Mouse (Mus musculus) forebrain, postnatal 0 days (tissue): Measurements from ENCODE around the gene Asprv1. TPM values are rescaled to one million over a fixed set of nuclear protein-coding genes. Genes with fewer than 3 reads are reported as not detected.

Source experiments
- ATAC-seq: fragments of 200-750 bp; cut with Nextera tagmentation; 2 replicates; pipeline ENCODE4 v1.8.0; 2017; ENCODE audit warnings: mild to moderate bottlenecking, moderate library complexity
- DNase-seq: peaks from one replicate; pipeline ENCODE4 v3.0.0-alpha.2; 2015
- H3K27ac ChIP-seq: fragments of 300-500 bp; sonication (generic); 2 replicates; pipeline ENCODE4 v1.5.1; 2014; ENCODE audit warnings: low read depth, mild to moderate bottlenecking, antibody characterized with exemption, low read length, moderate library complexity, mixed read lengths
- H3K27me3 ChIP-seq: fragments of 300-500 bp; sonication (generic); 2 replicates; pipeline ENCODE4 v1.6.1; 2014; ENCODE audit warnings: mild to moderate bottlenecking, low read length, mixed read lengths; ENCODE audit not compliant: insufficient read depth
- H3K36me3 ChIP-seq: fragments of 300-500 bp; sonication (generic); 2 replicates; pipeline ENCODE4 v1.6.1; 2014; ENCODE audit warnings: mild to moderate bottlenecking, moderate library complexity; ENCODE audit not compliant: insufficient read depth
- H3K4me1 ChIP-seq: fragments of 300-500 bp; sonication (generic); 2 replicates; pipeline ENCODE4 v1.6.1; 2014; ENCODE audit warnings: antibody characterized with exemption; ENCODE audit not compliant: insufficient read depth
- H3K4me2 ChIP-seq: fragments of 300-500 bp; sonication (generic); 2 replicates; pipeline ENCODE4 v1.6.1; 2014; ENCODE audit warnings: low read depth, mild to moderate bottlenecking, moderate library complexity
- H3K4me3 ChIP-seq: fragments of 300-500 bp; sonication (generic); 2 replicates; pipeline ENCODE4 v1.5.1; 2014; ENCODE audit warnings: low read depth, low read length, mixed read lengths
- H3K9ac ChIP-seq: fragments of 300-500 bp; sonication (generic); 2 replicates; pipeline ENCODE4 v1.6.1; 2014; ENCODE audit warnings: mild to moderate bottlenecking
- H3K9me3 ChIP-seq: fragments of 300-500 bp; sonication (generic); 2 replicates; pipeline ENCODE4 v1.6.1; 2016; ENCODE audit warnings: low read length
- CTCF ChIP-seq: sonication (generic); IDR thresholded peaks from 2 replicates; pipeline ENCODE4 v1.5.1; 2016; ENCODE audit warnings: antibody characterized with exemption, control low read depth, low read depth
- WGBS: fragments of 180-500 bp; shearing (Covaris S2); extraction: QIAGEN DNeasy Blood & Tissue Kit; methylation state at CpG from one replicate; pipeline ENCODE4 v1.1.7; 2014; 5-methylcytosine and 5-hydroxymethylcytosine counted together
- polyA plus RNA-seq: library from polyadenylated mRNA; unstranded; fragments of >200 nt; fragmentation: Nextera tagmentation; extraction: Ambion mirVana; gene quantifications from 2 replicates; pipeline ENCODE4 v1.2.1, GENCODE M21; 2015
- total RNA-seq: library from RNA; depleted of rRNA; stranded (reverse); fragments of >200 nt; gene quantifications from 2 replicates; pipeline ENCODE4 v1.2.3, GENCODE M21; 2014

Gene Asprv1
- total and polyA plus RNA-seq, 2 experiments from 2014 or later, result 1.6 to 3.2 TPM

DNA sequence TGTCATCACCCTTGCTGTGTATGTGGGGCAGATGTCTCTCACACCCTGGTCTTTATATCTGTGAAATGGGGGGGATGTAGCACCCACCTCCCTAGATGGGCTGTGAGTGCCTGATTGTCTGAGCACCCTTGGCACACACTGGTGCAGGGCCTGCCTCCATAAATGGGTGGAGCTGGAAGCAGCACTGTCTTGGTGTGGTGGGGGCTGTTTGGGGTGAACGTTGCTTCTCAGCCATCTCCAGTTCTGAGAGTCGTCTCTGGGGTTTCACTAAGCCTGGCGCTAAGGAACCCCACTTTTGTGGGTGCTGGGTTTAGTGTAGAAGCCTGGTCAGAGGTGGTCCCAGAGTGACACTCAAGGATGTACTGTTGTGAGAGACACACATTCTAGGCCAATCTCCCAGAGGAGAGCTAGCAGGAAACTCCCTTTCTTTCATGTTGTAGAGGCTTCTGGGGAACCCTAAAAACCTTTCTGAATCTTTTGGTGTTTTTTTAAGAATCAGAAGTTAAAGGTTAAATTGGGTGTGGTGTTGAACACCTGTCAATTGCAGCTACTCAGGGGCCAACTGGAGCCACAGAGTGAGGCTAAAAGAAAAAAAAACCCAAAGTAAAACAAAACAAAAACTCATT lies 16.9 kb downstream of the Asprv1 start:
- H3K4me2 ChIP-seq, result no peak overlapping the region
- TF ChIP-seq CTCF, result no peak
- peaks cover 26% of the 10 kb centered on the region for H3K36me3 ChIP-seq
- 93% methylated on average over 3 of the region's 3 CpGs for WGBS
- DNase-seq (no peak), ATAC-seq (no peak)
- no peak overlapping the region for H3K9ac ChIP-seq
- H3K9me3 ChIP-seq, result no peaks in the 10 kb centered on the region
- no peaks in the 10 kb centered on the region for H3K4me1 ChIP-seq
- H3K4me3 ChIP-seq, result no peak overlapping the region
- H3K27ac ChIP-seq, result no peak overlapping the region
- no peaks in the 10 kb centered on the region for H3K27me3 ChIP-seq

DNA sequence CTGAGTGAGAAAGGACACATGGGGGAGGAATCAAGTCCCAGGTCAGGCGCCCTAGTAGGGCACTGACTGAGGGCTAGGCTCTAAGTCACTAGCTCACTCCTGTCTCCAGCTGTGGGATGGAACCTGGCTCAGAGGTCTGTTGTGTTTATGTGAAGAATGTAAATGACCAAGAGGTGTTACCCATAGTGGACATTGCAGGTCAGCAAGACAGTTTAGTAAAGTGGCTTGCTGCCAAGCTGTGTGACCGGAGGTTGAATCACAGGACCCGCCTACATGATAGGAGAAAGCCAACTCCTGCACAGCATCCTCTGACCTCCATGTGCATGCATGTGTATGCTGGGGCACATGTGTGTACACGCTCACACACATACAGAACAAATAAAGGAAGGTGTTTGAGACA lies 17.6 kb downstream of the Asprv1 start:
- no peak overlapping the region for H3K9ac ChIP-seq
- H3K4me2 ChIP-seq, result no peak overlapping the region
- no peak overlapping the region for H3K4me3 ChIP-seq
- H3K36me3 ChIP-seq, result peaks cover 32% of the 10 kb centered on the region
- TF ChIP-seq CTCF, result no peak
- no peak overlapping the region for H3K27ac ChIP-seq
- no peaks in the 10 kb centered on the region for H3K27me3 ChIP-seq
- DNase-seq (no peak), ATAC-seq (no peak)
- 80% methylated on average over 4 of the region's 4 CpGs for WGBS
- H3K9me3 ChIP-seq, result no peaks in the 10 kb centered on the region
- no peaks in the 10 kb centered on the region for H3K4me1 ChIP-seq

GRCm38 (mm10) chr6:86646143-86646542 lies 18.2 kb downstream of the Asprv1 start:
- WGBS, result 83% methylated on average over 7 of the region's 7 CpGs
- TF ChIP-seq CTCF, result no peak
- no peak for ATAC-seq

GRCm38 (mm10) chr6:86653026-86653425 lies 25.1 kb downstream of the Asprv1 start:
- H3K4me3 ChIP-seq, result no peak overlapping the region
- ATAC-seq (no peak), DNase-seq (no peak)
- H3K27me3 ChIP-seq, result no peaks in the 10 kb centered on the region
- H3K9me3 ChIP-seq, result no peaks in the 10 kb centered on the region
- H3K27ac ChIP-seq, result no peak overlapping the region
- WGBS, result 92% methylated on average over 6 of the region's 6 CpGs
- H3K9ac ChIP-seq, result no peak overlapping the region
- no peak overlapping the region for H3K4me2 ChIP-seq
- TF ChIP-seq CTCF, result no peak
- no peaks in the 10 kb centered on the region for H3K4me1 ChIP-seq
- peaks cover 56% of the 10 kb centered on the region for H3K36me3 ChIP-seq

More at GRCm38 (mm10) chr6:86646143-86646542, 18.2 kb downstream of the Asprv1 start:
- H3K4me2 ChIP-seq, result no peak overlapping the region
- H3K9ac ChIP-seq, result no peak overlapping the region
- no peak overlapping the region for H3K4me3 ChIP-seq
- no peak for DNase-seq
- no peaks in the 10 kb centered on the region for H3K4me1 ChIP-seq
- H3K36me3 ChIP-seq, result peaks cover 38% of the 10 kb centered on the region
- H3K27ac ChIP-seq, result no peak overlapping the region
- H3K27me3 ChIP-seq, result no peaks in the 10 kb centered on the region
- no peaks in the 10 kb centered on the region for H3K9me3 ChIP-seq

GRCm38 (mm10) chr6:86654270-86654916 lies 26.4 kb downstream of the Asprv1 start:
- 79% methylated on average over 9 of the region's 9 CpGs for WGBS
- no peak; the same call in 1 of the 2 replicates for ATAC-seq
- no peak for DNase-seq
- no peak overlapping the region for H3K9ac ChIP-seq
- peaks cover 54% of the 10 kb centered on the region for H3K36me3 ChIP-seq
- no peak overlapping the region for H3K4me2 ChIP-seq
- TF ChIP-seq CTCF, result peak; percentile 38; the same call in 1 of the 2 replicates
- no peaks in the 10 kb centered on the region for H3K27me3 ChIP-seq
- H3K4me3 ChIP-seq, result no peak overlapping the region
- no peaks in the 10 kb centered on the region for H3K4me1 ChIP-seq
- H3K9me3 ChIP-seq, result no peaks in the 10 kb centered on the region
- no peak overlapping the region for H3K27ac ChIP-seq

GRCm38 (mm10) chr6:86658501-86658900 lies 30.5 kb downstream of the Asprv1 start:
- H3K9me3 ChIP-seq, result no peaks in the 10 kb centered on the region
- H3K4me1 ChIP-seq, result no peaks in the 10 kb centered on the region
- H3K27me3 ChIP-seq, result no peaks in the 10 kb centered on the region
- ATAC-seq (no peak), DNase-seq (no peak)
- no peak overlapping the region for H3K9ac ChIP-seq
- H3K4me2 ChIP-seq, result no peak overlapping the region
- 84% methylated on average over 3 of the region's 3 CpGs for WGBS
- no peak overlapping the region for H3K27ac ChIP-seq
- TF ChIP-seq CTCF, result no peak
- H3K36me3 ChIP-seq, result peaks cover 50% of the 10 kb centered on the region
- no peak overlapping the region for H3K4me3 ChIP-seq

- H3K36me3 ChIP-seq, result peaks cover 52% of the 10 kb centered on the region
Measured at GRCm38 (mm10) chr6:86660161-86660877, 32.4 kb downstream of the Asprv1 start.

More at GRCm38 (mm10) chr6:86660161-86660877, 32.4 kb downstream of the Asprv1 start:
- Histone ChIP-seq H3K9me3 (no peaks in the 10 kb centered on the region), H3K4me1 (no peaks in the 10 kb centered on the region), H3K27ac (no peak overlapping the region), H3K4me2 (no peak overlapping the region), H3K4me3 (no peak overlapping the region), H3K27me3 (no peaks in the 10 kb centered on the region), H3K9ac (no peak overlapping the region)
- ATAC-seq, result no peak
- whole genome bisulfite sequencing, result 80% methylated on average over 9 of the region's 9 CpGs
- no peak for DNase-seq
- TF ChIP-seq CTCF, result no peak
